In the genomic region with DNA sequence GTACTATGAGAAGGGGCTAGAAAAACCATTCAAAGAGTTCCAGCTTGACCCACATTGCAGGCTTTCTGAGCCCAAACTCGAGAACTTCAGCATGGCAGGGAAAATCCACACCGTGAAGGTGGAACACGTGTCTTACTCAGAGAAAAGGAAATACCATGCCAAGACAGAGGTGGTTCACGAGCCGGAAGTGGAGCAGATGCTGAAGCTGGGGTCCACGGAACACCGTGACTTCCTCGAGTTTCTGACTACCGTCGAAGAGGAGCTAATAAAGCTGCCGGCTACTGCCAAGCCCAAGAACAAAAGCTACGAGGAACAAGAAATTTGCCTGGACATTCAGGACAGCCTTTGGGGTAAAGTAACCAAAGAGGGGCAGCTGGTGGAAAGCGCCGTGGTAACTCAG, we compare ENCODE assay signal across 31 mouse cellular contexts. TPM values are rescaled to one million over a fixed set of nuclear protein-coding genes. Genes with fewer than 3 reads are reported as not detected.
DNase-seq lines count a peak whose midpoint lies in the region; ATAC-seq and TF ChIP-seq lines count a peak whose summit lies in the region.
"Had no signal": no experiment of that assay in that cellular context is flagged by ENCODE, and none has a peak within 500 bp of the region (broad histone marks: within the 10 kb centered on the region; RNA-seq: fewer than 3 reads in every experiment).

No protein-coding gene starts in this region.

- H3K27me3 ChIP-seq in embryonic facial prominence, embryonic 13.5 days: no peaks in the 10 kb centered on the region
- H3K27me3 ChIP-seq in embryonic facial prominence, embryonic 10.5 days (replicated peaks; ENCODE audit: low read depth, poor library complexity, severe bottlenecking): no peaks in the 10 kb centered on the region
- H3K27me3 ChIP-seq in midbrain, embryonic 10.5 days (ENCODE audit: low read depth, poor library complexity, severe bottlenecking): 0 out of 2 replicates have a peak, but pooled peaks cover 3% of the 10 kb centered on the region
- H3K27me3 ChIP-seq in midbrain, postnatal 0 days (ENCODE audit: insufficient read depth, low read length): no peaks in the 10 kb centered on the region
- H3K27me3 ChIP-seq in E14TG2a.4 (ENCODE audit: insufficient read depth, low read length): peaks cover 21% of the 10 kb centered on the region
- H3K27me3 ChIP-seq: embryonic facial prominence, embryonic 15.5 days; forebrain, embryonic 13.5 days; heart, embryonic 12.5 days; heart, embryonic 15.5 days; hindbrain, embryonic 13.5 days; intestine, embryonic 15.5 days; Patski had no signal

- H3K4me2 ChIP-seq in embryonic facial prominence, embryonic 13.5 days: no peak overlapping the region
- H3K4me2 ChIP-seq in midbrain, postnatal 0 days (ENCODE audit: low read depth, low read length, poor library complexity, severe bottlenecking): no peak overlapping the region
- H3K4me2 ChIP-seq: embryonic facial prominence, embryonic 15.5 days; forebrain, embryonic 13.5 days; heart, embryonic 12.5 days; heart, embryonic 15.5 days; hindbrain, embryonic 13.5 days; intestine, embryonic 15.5 days had no signal

- TF ChIP-seq CTCF in midbrain, postnatal 0 days (IDR thresholded peaks at IDR 0.05): no peak
- no peak for TF ChIP-seq CTCF in E14TG2a.4 (conservative IDR thresholded peaks at IDR 0.05; ENCODE audit: low read length)

- ATAC-seq in embryonic facial prominence, embryonic 13.5 days (ENCODE audit: insufficient number of reproducible peaks, insufficient read depth, low FRiP score, low TSS enrichment, low read depth): no peak
- no peak for ATAC-seq in midbrain, postnatal 0 days (ENCODE audit: low FRiP score)
- ATAC-seq: forebrain, embryonic 13.5 days; forebrain, embryonic 16.5 days; hindbrain, embryonic 16.5 days; intestine, embryonic 15.5 days; Patski had no signal

- DNase-seq in embryonic facial prominence, embryonic 10.5 days (ENCODE audit: low spot score): no peak
- no peak for DNase-seq in midbrain, embryonic 10.5 days (ENCODE audit: low spot score)
- no peak for DNase-seq in midbrain, postnatal 0 days (ENCODE audit: low spot score)
- no peak for DNase-seq in right cerebral cortex, postnatal 25 days
- DNase-seq: cerebellum, adult 11 months; cerebellum, adult 2 months; cerebellum, adult 9-11 months; cerebellum, postnatal 25 days; gastrocnemius, postnatal 25 days; heart, adult 18-20 months; heart, postnatal 10 days; heart, postnatal 36 days had no signal

- H3K4me1 ChIP-seq in embryonic facial prominence, embryonic 13.5 days: peaks cover 34% of the 10 kb centered on the region
- H3K4me1 ChIP-seq in embryonic facial prominence, embryonic 10.5 days: peaks cover 22% of the 10 kb centered on the region
- peaks cover 31% of the 10 kb centered on the region for H3K4me1 ChIP-seq in midbrain, embryonic 10.5 days
- no peaks in the 10 kb centered on the region for H3K4me1 ChIP-seq in midbrain, postnatal 0 days (ENCODE audit: insufficient read depth, low read length)
- H3K4me1 ChIP-seq in E14TG2a.4 (replicated peaks; ENCODE audit: low read depth, low read length): peaks cover 36% of the 10 kb centered on the region

- no peak overlapping the region for H3K4me3 ChIP-seq in embryonic facial prominence, embryonic 13.5 days
- H3K4me3 ChIP-seq in embryonic facial prominence, embryonic 10.5 days: no peak overlapping the region
- no peak overlapping the region for H3K4me3 ChIP-seq in midbrain, embryonic 10.5 days
- no peak overlapping the region for H3K4me3 ChIP-seq in midbrain, postnatal 0 days (ENCODE audit: low read depth, low read length)
- peak overlapping the region; percentile 44 for H3K4me3 ChIP-seq in E14TG2a.4 (replicated peaks; ENCODE audit: low read length)
- H3K4me3 ChIP-seq: embryonic facial prominence, embryonic 15.5 days; forebrain, embryonic 13.5 days; heart, embryonic 12.5 days; heart, embryonic 15.5 days; hindbrain, embryonic 10.5 days; hindbrain, embryonic 13.5 days; intestine, embryonic 15.5 days had no signal

- WGBS in embryonic facial prominence, embryonic 13.5 days: 71% methylated on average over 14 of the region's 14 CpGs
- 83% methylated on average over 14 of the region's 14 CpGs for WGBS in embryonic facial prominence, embryonic 10.5 days
- WGBS in midbrain, embryonic 10.5 days: 88% methylated on average over 14 of the region's 14 CpGs
- 87% methylated on average over 14 of the region's 14 CpGs for WGBS in midbrain, postnatal 0 days

- H3K9ac ChIP-seq in embryonic facial prominence, embryonic 13.5 days: no peak overlapping the region
- H3K9ac ChIP-seq in midbrain, postnatal 0 days (replicated peaks; ENCODE audit: low read length, poor library complexity, severe bottlenecking): no peak overlapping the region
- H3K9ac ChIP-seq: embryonic facial prominence, embryonic 15.5 days; forebrain, embryonic 13.5 days; heart, embryonic 12.5 days; heart, embryonic 15.5 days; hindbrain, embryonic 13.5 days; intestine, embryonic 15.5 days had no signal

- H3K27ac ChIP-seq in embryonic facial prominence, embryonic 13.5 days: peak overlapping the region; percentile 19; the same call in 1 of the 2 replicates
- no peak overlapping the region for H3K27ac ChIP-seq in embryonic facial prominence, embryonic 10.5 days (replicated peaks)
- 0 out of 2 replicates have a peak overlapping the region, but pooled peaks have one; percentile 7 for H3K27ac ChIP-seq in midbrain, embryonic 10.5 days (replicated peaks)
- H3K27ac ChIP-seq in midbrain, postnatal 0 days (ENCODE audit: low read depth, low read length): no peak overlapping the region
- H3K27ac ChIP-seq: embryonic facial prominence, embryonic 15.5 days; forebrain, embryonic 13.5 days; heart, embryonic 15.5 days; hindbrain, embryonic 10.5 days; hindbrain, embryonic 13.5 days; intestine, embryonic 15.5 days had no signal

- H3K36me3 ChIP-seq in embryonic facial prominence, embryonic 13.5 days: peaks cover 23% of the 10 kb centered on the region
- H3K36me3 ChIP-seq in embryonic facial prominence, embryonic 10.5 days (replicated peaks): peaks cover 13% of the 10 kb centered on the region
- H3K36me3 ChIP-seq in midbrain, embryonic 10.5 days: peaks cover 16% of the 10 kb centered on the region
- no peaks in the 10 kb centered on the region for H3K36me3 ChIP-seq in midbrain, postnatal 0 days (ENCODE audit: insufficient read depth, low read length)
- H3K36me3 ChIP-seq in E14TG2a.4 (ENCODE audit: insufficient read depth, low read length): peaks cover 5% of the 10 kb centered on the region; the same call in 1 of the 2 replicates
- H3K36me3 ChIP-seq: G1E; hindbrain, embryonic 13.5 days had no signal

- H3K9me3 ChIP-seq in embryonic facial prominence, embryonic 13.5 days: no peaks in the 10 kb centered on the region
- H3K9me3 ChIP-seq in embryonic facial prominence, embryonic 10.5 days: no peaks in the 10 kb centered on the region
- H3K9me3 ChIP-seq in midbrain, embryonic 10.5 days (replicated peaks): no peaks in the 10 kb centered on the region
- no peaks in the 10 kb centered on the region for H3K9me3 ChIP-seq in midbrain, postnatal 0 days (ENCODE audit: low read length)
- no peaks in the 10 kb centered on the region for H3K9me3 ChIP-seq in E14TG2a.4 (ENCODE audit: low read length)
- H3K9me3 ChIP-seq: embryonic facial prominence, embryonic 15.5 days; forebrain, embryonic 13.5 days; G1E; heart, embryonic 12.5 days; heart, embryonic 15.5 days; hindbrain, embryonic 10.5 days; hindbrain, embryonic 13.5 days; intestine, embryonic 15.5 days had no signal

RNA-seq across cellular contexts. Expression of gene Gtf2a1l, which starts 32.4 kb away (rescaled TPM):
- polyA plus RNA-seq in embryonic facial prominence, embryonic 13.5 days (2015; fragmentation: Nextera tagmentation; extraction: Ambion mirVana): 0.39 TPM in 1 of 2 replicates, not detected in the other
- polyA plus RNA-seq in embryonic facial prominence, embryonic 10.5 days (2016; fragmentation: Nextera tagmentation; extraction: Ambion mirVana): 0.17 and 0.18 TPM in 2 replicates
- 0.19 TPM in 1 of 2 replicates, not detected in the other for polyA plus RNA-seq in midbrain, embryonic 10.5 days (2016; fragmentation: Nextera tagmentation; extraction: Ambion mirVana)
- total RNA-seq in midbrain, postnatal 0 days (2014; rRNA removed): not detected in 2 replicates
- polyA plus RNA-seq in midbrain, postnatal 0 days (2015; fragmentation: Nextera tagmentation; extraction: Ambion mirVana): 0.29 and 0.39 TPM in 2 replicates
- total RNA-seq: adrenal gland, adult 18-20 months; adrenal gland, postnatal 10 days; adrenal gland, postnatal 36 days; common myeloid progenitor, adult 5-6 weeks; G1E; gastrocnemius, adult 18-20 months; gastrocnemius, postnatal 25 days; heart, adult 18-20 months; heart, postnatal 10 days; heart, postnatal 36 days had no signal
- polyA plus RNA-seq: embryonic facial prominence, embryonic 11.5 days; G1E; Patski had no signal

RNA-seq across cellular contexts. Expression of gene Ston1, which starts 38.6 kb away (rescaled TPM):
- polyA plus RNA-seq in embryonic facial prominence, embryonic 13.5 days (2015; fragmentation: Nextera tagmentation; extraction: Ambion mirVana): 8.2 and 9.6 TPM in 2 replicates
- polyA plus RNA-seq in embryonic facial prominence, embryonic 10.5 days (2016; fragmentation: Nextera tagmentation; extraction: Ambion mirVana): 2.0 and 2.3 TPM in 2 replicates
- polyA plus RNA-seq in midbrain, embryonic 10.5 days (2016; fragmentation: Nextera tagmentation; extraction: Ambion mirVana): 1.5 and 1.7 TPM in 2 replicates
- total RNA-seq in midbrain, postnatal 0 days (2014; rRNA removed): 4.0 and 5.0 TPM in 2 replicates
- 1.1 and 1.3 TPM in 2 replicates for polyA plus RNA-seq in midbrain, postnatal 0 days (2015; fragmentation: Nextera tagmentation; extraction: Ambion mirVana)
- total RNA-seq: common myeloid progenitor, adult 5-6 weeks had no signal

Comparison
In these comparisons a context has a peak if more than half of its experiments do, and no peak if none do; other contexts are left out.
1. H3K27ac ChIP-seq: peak in embryonic facial prominence, embryonic 13.5 days (single experiment) and midbrain, embryonic 10.5 days (single experiment); none in embryonic facial prominence, embryonic 10.5 days (single experiment) and midbrain, postnatal 0 days (single experiment).